ENCODE assay signal across 10 mouse cellular contexts in genomic region chr9:46082381-46082821, GRCm38 (mm10).
DNase-seq lines count a peak whose midpoint lies in the region; ATAC-seq lines count a peak whose summit lies in the region.
"Had no signal": no experiment of that assay in that cellular context is flagged by ENCODE, and none has a peak within 500 bp of the region (broad histone marks: within the 10 kb centered on the region; RNA-seq: fewer than 3 reads in every experiment).

No protein-coding gene starts in this region.

- no peak overlapping the region for H3K4me3 ChIP-seq in midbrain, embryonic 15.5 days
- no peak overlapping the region for H3K4me3 ChIP-seq in midbrain, embryonic 13.5 days (replicated peaks)
- H3K4me3 ChIP-seq: limb, embryonic 12.5 days had no signal

- no peak for ATAC-seq in midbrain, embryonic 15.5 days (replicated peaks)
- ATAC-seq in midbrain, embryonic 13.5 days, result no peak

- H3K4me1 ChIP-seq in midbrain, embryonic 15.5 days, result peaks cover 20% of the 10 kb centered on the region
- H3K4me1 ChIP-seq in midbrain, embryonic 13.5 days (replicated peaks), result peaks cover 29% of the 10 kb centered on the region

- 64% methylated on average over 6 of the region's 6 CpGs for WGBS in midbrain, embryonic 15.5 days
- 76% methylated on average over 6 of the region's 6 CpGs for WGBS in midbrain, embryonic 13.5 days

- no peaks in the 10 kb centered on the region for H3K27me3 ChIP-seq in midbrain, embryonic 15.5 days (replicated peaks)
- H3K27me3 ChIP-seq in midbrain, embryonic 13.5 days, result no peaks in the 10 kb centered on the region
- H3K27me3 ChIP-seq: limb, embryonic 12.5 days had no signal

- no peaks in the 10 kb centered on the region for H3K9me3 ChIP-seq in midbrain, embryonic 15.5 days
- no peaks in the 10 kb centered on the region for H3K9me3 ChIP-seq in midbrain, embryonic 13.5 days
- H3K9me3 ChIP-seq: limb, embryonic 12.5 days had no signal

- H3K36me3 ChIP-seq in midbrain, embryonic 15.5 days (replicated peaks), result no peaks in the 10 kb centered on the region
- H3K36me3 ChIP-seq in midbrain, embryonic 13.5 days, result no peaks in the 10 kb centered on the region
- H3K36me3 ChIP-seq: limb, embryonic 12.5 days had no signal

- H3K9ac ChIP-seq in midbrain, embryonic 15.5 days, result no peak overlapping the region
- H3K9ac ChIP-seq in midbrain, embryonic 13.5 days (replicated peaks), result no peak overlapping the region
- H3K9ac ChIP-seq: limb, embryonic 12.5 days had no signal

- H3K27ac ChIP-seq in midbrain, embryonic 15.5 days, result 0 out of 2 replicates have a peak overlapping the region, but pooled peaks have one; percentile 13
- H3K27ac ChIP-seq in midbrain, embryonic 13.5 days, result no peak overlapping the region
- H3K27ac ChIP-seq: limb, embryonic 12.5 days; stomach, postnatal 0 days had no signal

- peak; percentile 47 for DNase-seq in gastrocnemius, adult 18-20 months (ENCODE audit: low spot score)
- DNase-seq in gastrocnemius, postnatal 4 days (ENCODE audit: low spot score in 2 of 2), result no peak
- DNase-seq in left cerebral cortex, adult 11 months (ENCODE audit: low spot score), result peak; percentile 62
- peak; percentile 88 for DNase-seq in telencephalon, adult 2 months (ENCODE audit: low read depth, low spot score)
- no peak for DNase-seq in liver
- DNase-seq: lung, postnatal 4 days had no signal

- no peak overlapping the region for H3K4me2 ChIP-seq in midbrain, embryonic 15.5 days
- no peak overlapping the region for H3K4me2 ChIP-seq in midbrain, embryonic 13.5 days (replicated peaks)
- H3K4me2 ChIP-seq: limb, embryonic 12.5 days had no signal

Comparison
In these comparisons a context has a peak if more than half of its experiments do, and no peak if none do; other contexts are left out.
1. DNase-seq: peak in gastrocnemius, adult 18-20 months (single experiment), left cerebral cortex, adult 11 months (single experiment) and telencephalon, adult 2 months (single experiment); none in gastrocnemius, postnatal 4 days (0 of 2) and liver (single experiment).